Mouse (Mus musculus): Measurements from ENCODE around the gene Atxn7l2.

Gene Atxn7l2

DNA sequence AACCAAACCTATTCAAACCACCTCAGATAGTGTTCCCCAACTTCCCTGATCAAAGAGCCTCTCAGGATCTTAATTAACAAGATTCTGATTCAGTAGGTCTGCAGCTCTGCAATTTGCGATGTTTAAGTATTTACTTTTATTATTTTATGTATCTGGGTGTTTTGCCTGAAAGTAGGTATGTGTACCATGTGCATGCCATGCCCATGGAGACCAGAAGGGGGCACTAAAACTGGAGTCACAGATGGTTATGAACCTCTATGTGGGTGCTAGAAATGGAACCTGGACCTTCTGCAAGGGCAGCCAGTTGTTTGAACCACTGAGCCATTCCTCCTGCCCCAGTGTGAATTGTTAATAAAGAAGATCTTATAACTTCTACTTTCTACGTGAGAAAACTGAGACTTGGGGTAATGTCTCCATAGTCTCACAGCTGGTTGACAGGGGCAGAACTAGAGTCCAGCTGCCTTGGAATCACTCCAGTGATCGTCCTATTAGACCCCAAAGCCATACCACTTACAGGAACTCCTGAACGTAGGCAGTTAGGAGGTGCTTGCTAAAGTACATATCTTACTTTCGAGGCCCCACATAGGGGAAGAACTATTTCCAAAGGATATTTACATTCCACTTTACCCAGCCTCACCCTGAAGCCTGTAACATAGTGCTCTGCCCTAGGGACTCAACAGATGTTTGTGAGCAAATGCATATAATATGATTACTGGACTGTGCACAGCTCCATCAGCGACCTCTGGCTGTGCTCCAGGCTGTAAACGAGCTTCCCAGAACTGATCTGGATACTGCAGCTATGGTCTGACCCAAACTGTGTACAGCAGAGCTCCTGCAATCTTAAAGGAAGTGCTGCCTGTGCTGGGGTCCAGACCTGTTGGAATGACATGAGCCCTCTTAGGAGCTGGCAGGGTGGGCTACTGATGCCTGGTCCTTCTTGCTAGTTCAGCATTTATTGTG, 31.7 kb downstream of the Atxn7l2 start:
- DNase-seq (ENCODE audit: low spot score in 2 of 2) = no peak

DNA sequence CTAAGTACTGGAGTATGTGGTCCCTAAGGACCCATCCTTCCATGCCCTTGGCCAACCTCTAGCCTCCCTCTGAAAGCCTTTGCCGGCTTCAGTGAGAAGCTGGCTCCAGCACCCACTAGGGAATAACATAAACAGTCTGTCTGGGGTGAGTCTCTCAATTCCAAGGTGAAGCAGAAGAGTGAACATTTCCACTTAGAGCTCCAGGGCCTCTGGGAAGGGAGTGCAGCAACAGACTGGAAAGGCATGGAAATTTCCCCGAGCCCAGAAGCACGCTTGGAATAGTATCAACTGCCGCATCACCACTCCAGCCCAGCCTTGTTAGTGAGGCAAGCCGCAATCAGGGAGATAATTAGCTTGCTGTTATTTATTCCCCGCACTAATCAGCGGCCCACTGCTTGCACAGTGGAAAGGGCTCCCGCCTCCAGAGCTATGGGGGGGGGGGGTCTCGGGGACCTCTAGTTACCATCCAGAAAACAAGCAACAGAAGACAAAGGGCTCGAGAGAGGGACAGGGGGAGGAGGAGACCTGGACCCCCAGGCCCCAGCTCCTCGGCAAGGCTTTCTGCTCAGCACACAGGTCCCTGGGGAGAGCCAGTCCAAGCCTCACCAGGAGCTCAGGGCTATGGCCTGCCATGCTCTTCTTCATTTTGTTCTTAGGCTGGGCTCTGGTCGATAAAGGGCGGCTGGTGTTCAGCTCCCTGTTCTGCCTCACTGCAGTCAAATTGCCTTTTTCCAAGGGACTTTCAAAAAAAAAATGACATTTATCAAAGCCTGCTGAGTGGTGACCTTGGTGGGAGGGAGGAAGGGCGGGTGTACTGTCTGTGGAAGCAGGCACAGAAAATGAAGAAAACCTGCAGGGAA, 35.8 kb downstream of the Atxn7l2 start:
- peak; percentile 18 to 56 for DNase-seq (ENCODE audit: low spot score in 2 of 2)

DNA sequence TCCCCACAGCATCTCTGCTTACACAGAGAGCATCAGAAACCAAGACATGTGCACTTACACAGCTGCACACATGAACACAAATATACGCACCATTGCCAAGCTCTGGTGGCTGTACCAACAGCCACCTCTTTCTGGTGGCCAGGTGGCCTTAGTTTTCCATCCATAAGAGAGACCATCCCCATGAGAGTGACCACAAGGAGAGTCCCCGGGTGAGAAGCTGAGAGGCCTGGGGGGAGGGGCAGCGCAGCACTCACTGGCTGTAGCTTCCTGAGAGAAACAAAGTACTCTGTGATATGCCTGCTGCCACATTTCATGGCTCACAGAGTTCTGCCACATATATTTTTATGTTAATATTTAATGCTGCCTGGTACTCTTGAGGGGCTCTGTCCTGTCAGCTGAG, 41.5 kb downstream of the Atxn7l2 start:
- no peak for DNase-seq (ENCODE audit: low spot score in 2 of 2)

DNA sequence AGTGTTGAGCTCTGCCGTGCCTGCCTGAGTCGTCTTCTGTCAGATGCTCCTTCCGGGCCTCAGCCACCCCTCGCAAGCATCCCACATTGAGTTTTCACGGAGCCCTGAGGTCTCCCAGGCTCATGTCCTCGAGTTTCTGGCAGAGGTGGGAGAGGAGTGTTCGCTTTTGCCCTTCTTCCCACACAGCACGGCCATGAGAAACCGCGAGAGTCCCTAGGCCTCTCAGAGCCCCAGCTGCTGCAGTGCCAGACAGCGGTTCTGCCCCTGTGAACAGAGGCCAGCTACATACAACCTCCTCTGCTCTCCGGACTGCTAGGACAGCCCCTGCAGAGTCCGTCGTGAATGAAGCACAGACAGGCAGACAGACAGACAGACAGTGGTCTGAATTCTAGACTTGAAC, 43.2 kb downstream of the Atxn7l2 start:
- DNase-seq (ENCODE audit: low spot score in 2 of 2) = no peak

DNA sequence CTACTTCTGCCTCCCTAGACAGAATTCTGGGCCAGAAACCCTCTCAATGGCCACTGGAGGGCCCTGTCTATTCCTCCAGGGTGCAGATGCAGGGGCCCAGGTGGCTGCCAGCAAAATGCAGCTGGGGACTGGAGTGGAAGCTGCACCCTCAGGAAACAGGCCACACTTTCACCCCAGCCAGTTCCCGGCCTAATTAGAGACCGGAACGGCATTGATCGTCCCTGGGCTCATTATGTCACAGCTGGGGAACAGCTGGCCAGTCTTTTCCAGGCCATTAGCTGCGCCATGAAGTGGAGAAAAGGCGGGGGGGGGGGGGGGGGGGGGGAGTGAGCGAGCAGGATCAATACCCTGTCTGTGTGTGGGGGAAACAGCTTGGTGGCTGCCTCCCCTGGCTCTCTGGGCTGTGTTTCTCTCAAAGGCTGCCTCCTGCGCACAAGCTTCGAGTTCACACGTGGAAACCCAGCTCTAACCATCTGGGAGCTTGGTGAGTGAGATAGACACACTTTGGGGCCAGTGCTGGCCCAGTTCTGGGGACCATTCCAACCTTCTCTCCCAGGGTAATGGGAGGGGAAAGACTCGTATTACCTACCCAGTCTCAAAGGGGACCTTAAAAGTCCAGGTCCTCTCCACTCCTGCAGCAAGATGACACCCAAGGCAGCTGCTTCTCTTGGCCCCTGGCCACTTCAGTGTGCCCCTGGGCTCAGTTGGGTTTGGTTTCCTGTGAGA, 44.1 kb downstream of the Atxn7l2 start:
- DNase-seq (ENCODE audit: low spot score in 2 of 2) = no peak

DNA sequence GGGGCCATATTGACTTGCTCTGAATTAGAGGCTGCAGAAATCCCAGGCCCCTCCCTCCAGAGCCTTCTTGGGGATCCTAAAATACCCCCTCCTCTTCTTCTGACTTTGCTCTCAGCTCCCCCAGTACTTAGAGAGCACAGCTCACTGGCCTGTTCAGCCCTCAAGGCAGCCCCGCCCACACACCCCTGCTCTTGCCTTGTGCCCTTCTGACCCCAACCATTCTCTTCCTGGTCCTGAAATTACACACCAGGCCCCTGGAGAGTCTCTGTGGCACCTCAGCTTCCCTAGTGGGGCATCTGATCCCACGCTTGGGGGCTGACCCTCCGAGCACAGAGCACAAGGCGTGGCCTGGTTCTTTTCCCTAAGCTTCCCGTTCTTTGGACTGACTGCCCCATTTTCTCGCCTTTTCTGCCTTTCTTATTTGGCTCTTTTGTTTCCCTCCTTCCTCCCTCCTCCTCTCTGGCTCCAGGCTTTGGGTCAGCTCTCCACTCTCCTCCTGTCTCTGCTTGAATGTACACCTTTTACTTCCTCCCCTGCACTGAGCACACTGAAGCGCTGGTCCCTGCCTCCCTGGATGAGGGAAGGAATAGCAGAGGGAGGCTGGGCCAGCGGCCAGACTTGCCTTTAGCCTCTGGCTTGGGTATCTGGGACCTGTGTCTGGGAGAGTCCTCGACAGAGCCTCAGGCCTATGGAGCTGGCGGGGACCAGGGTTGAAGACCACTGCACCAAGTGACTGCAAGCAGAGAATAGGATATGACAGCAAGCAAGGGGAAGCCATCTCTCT, 45.0 kb downstream of the Atxn7l2 start:
- DNase-seq (ENCODE audit: low spot score in 2 of 2) = no peak

DNA sequence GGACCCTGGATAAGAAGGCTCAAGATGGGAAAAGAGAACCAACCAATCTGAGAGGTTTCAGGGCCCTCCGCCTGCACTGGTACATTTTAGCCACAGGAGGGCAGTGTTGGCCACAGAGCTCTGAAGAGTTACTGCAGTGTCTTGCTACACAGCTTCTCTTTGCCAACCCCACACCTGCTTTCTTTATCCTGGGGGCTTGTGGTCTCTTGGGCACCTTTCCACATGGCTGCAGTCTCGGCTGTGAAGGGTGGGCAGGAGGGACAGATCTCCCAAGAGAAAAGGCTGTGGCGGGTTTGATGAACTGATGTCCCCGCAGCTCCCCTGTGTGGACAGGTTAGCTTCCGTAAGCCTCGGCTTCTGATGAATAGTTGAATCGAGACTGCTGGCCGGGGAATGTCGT, 45.9 kb downstream of the Atxn7l2 start:
- peak; percentile 68 to 71 for DNase-seq (ENCODE audit: low spot score in 2 of 2)

DNA sequence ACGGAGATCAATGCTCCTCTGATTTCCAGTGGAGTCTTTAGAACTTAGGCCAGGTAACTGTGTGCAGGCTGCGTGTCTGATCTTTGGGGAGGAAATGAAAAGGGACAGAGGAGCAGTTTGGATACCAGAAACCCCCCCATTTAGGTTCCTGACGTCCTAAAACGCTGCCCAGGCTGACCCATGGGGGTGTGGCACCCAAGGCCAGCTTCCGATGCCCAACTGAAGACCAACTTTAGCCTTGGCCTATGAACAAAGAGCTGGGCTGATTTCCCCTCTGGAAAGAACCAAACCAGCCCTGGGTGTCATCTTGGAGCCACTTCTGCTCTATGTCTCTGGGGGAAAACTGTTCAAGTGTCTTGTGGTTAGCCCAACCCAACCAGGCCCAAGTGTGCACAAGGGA, 46.6 kb downstream of the Atxn7l2 start:
- DNase-seq (ENCODE audit: low spot score in 2 of 2) = no peak

DNA sequence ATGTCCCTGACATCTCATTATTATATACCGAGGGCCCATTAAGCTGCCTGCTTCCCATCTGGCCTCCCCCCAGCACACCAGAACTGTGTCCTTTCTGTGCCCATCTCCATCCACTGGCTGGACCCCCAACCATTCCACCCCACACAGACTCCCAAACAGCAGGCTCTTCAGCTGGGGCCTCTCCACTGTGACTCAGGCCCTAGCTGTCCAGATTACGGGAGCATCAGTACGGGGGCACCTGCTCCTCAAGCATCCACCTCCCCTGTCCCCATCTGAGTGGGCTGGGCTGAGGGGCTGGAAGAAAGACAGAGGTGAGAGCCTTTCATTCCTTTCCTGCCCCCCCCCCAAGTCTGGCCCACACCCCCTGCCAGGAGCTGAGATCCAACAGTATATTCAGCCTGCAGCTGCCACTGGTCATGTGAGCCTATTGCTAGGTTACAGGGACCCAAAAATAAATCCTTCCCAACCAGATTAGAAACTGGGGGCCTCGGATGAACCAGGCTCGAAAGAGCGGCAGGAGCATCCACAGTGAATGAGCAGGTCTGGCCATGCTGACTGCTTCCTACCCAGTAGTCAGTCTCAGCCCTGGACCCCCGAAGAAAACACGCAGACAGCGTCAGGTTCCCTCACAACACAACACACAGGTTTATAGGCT, 52.2 kb downstream of the Atxn7l2 start:
- DNase-seq (ENCODE audit: low spot score in 2 of 2) = no peak

DNA sequence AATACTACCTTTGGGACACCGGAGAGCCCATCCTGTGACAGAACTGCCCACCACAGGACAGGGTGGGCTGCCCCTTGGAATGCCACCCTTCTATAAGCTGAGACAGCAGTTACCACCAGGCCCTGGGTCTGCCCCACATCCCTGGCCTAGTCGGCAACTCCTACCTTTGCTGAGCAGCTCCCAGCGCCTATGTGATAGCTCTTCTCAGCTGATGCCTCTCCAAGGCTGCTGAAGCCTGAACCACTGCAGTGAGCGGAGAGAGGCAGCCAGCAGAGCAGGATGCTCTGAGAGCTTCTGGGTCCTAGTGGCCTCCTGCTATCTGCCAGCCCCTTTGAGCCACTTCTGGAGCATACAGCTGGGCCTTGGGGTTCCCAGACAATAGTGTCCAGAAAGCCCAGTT, 56.1 kb downstream of the Atxn7l2 start, which contains the start of gene Gpr61:
Gpr61 (minus strand) TSS at position 227 of the 400 bp plus-strand sequence.
- no peak for DNase-seq (ENCODE audit: low spot score in 2 of 2)

DNA sequence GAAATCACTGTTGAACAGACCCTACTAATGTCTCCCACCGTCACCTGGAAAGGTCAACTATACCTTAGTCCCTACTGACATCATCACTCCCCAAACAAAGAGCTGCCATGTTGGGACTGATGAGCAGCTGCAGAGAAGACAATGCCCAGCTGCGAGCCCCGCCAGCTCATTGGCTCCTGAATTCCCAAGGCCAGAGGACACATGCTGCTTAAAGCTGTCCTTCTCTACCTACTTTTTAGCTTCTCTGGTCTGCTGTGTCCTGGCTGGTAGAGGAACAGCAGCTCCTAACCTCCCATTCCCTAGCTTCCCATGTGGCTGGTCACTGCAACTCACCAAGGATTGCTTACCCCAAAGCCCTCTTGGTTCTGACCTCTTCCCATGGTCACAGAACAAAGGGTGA, 58.4 kb downstream of the Atxn7l2 start:
- DNase-seq (ENCODE audit: low spot score in 2 of 2) = no peak
